ENCODE assay signal across 31 mouse cellular contexts in genomic region chr8:107478728-107479127, GRCm38 (mm10). TPM values are rescaled to one million over a fixed set of nuclear protein-coding genes. Genes with fewer than 3 reads are reported as not detected.
A peak's percentile ranks its signal among the peaks of the same experiment; 100 is the strongest.
DNase-seq lines count a peak whose midpoint lies in the region; ATAC-seq lines count a peak whose summit lies in the region.
"Had no signal": no experiment of that assay in that cellular context is flagged by ENCODE, and none has a peak within 500 bp of the region (broad histone marks: within the 10 kb centered on the region; RNA-seq: fewer than 3 reads in every experiment).

No protein-coding gene starts in this region.

- no peak overlapping the region for H3K4me3 ChIP-seq in limb, embryonic 10.5 days
- no peak overlapping the region for H3K4me3 ChIP-seq in limb, embryonic 15.5 days
- H3K4me3 ChIP-seq: forebrain, embryonic 10.5 days; forebrain, embryonic 15.5 days; liver, embryonic 13.5 days; midbrain, embryonic 10.5 days; midbrain, embryonic 15.5 days; neural tube, embryonic 15.5 days had no signal

- no peaks in the 10 kb centered on the region for H3K27me3 ChIP-seq in limb, embryonic 10.5 days (ENCODE audit: low read depth, poor library complexity, severe bottlenecking)
- no peaks in the 10 kb centered on the region for H3K27me3 ChIP-seq in limb, embryonic 15.5 days
- H3K27me3 ChIP-seq: forebrain, embryonic 15.5 days; liver, embryonic 13.5 days; midbrain, embryonic 15.5 days; neural tube, embryonic 15.5 days had no signal

- H3K9ac ChIP-seq in limb, embryonic 15.5 days: no peak overlapping the region
- H3K9ac ChIP-seq: forebrain, embryonic 15.5 days; hindbrain, embryonic 14.5 days; liver, embryonic 13.5 days; midbrain, embryonic 15.5 days; neural tube, embryonic 15.5 days had no signal

- DNase-seq in NIH3T3 (ENCODE audit: low read depth) (peak; percentile 47), adipocyte (ENCODE audit: low spot score) (peak; percentile 70)
- DNase-seq in limb, embryonic 10.5 days (ENCODE audit: low spot score): no peak
- no peak for DNase-seq in layer of hippocampus, postnatal 25 days (ENCODE audit: extremely low spot score in 1 of 2, low spot score in 1 of 2)
- DNase-seq: adrenal gland, postnatal 10 days; cerebellum, adult 11-12 months; cerebellum, adult 9-11 months; gastrocnemius, postnatal 25 days; heart, adult 18-20 months; heart, postnatal 36 days; kidney, adult 9 months; kidney, postnatal 10 days; layer of hippocampus, adult 9-11 months; liver, embryonic 13.5 days; lung, adult 18-20 months; lung, postnatal 4 days; retina, postnatal 1 day; thymus, adult 2 months; thymus, postnatal 36 days had no signal

- 90% methylated on average over 6 of the region's 6 CpGs for WGBS in limb, embryonic 10.5 days
- WGBS in limb, embryonic 15.5 days: 59% methylated on average over 6 of the region's 6 CpGs

- ATAC-seq in limb, embryonic 15.5 days (ENCODE audit: insufficient number of reproducible peaks, low FRiP score, low TSS enrichment, low read depth): no peak
- no peak for ATAC-seq in megakaryocyte-erythroid progenitor cell, adult 5-6 weeks (replicated peaks; ENCODE audit: low FRiP score, low TSS enrichment, poor library complexity, severe bottlenecking)
- ATAC-seq: activated CD4-positive, CD25-positive, alpha-beta regulatory T cell, adult 4 months; forebrain, embryonic 15.5 days; intestine, postnatal 0 days; lung, postnatal 0 days; midbrain, embryonic 15.5 days had no signal

- H3K4me2 ChIP-seq in limb, embryonic 15.5 days: no peak overlapping the region
- H3K4me2 ChIP-seq: forebrain, embryonic 15.5 days; heart, embryonic 11.5 days; hindbrain, embryonic 14.5 days; liver, embryonic 13.5 days; midbrain, embryonic 15.5 days; neural tube, embryonic 15.5 days had no signal

- H3K27ac ChIP-seq in limb, embryonic 10.5 days: peak overlapping the region; percentile 56; the same call in 1 of the 2 replicates
- peak overlapping the region; percentile 73 for H3K27ac ChIP-seq in limb, embryonic 15.5 days
- H3K27ac ChIP-seq: forebrain, embryonic 10.5 days; forebrain, embryonic 15.5 days; hindbrain, embryonic 14.5 days; liver, embryonic 13.5 days; midbrain, embryonic 10.5 days; midbrain, embryonic 15.5 days; neural tube, embryonic 15.5 days had no signal

- no peaks in the 10 kb centered on the region for H3K9me3 ChIP-seq in limb, embryonic 10.5 days (replicated peaks)
- no peaks in the 10 kb centered on the region for H3K9me3 ChIP-seq in limb, embryonic 15.5 days
- H3K9me3 ChIP-seq: forebrain, embryonic 10.5 days; forebrain, embryonic 15.5 days; liver, embryonic 13.5 days; midbrain, embryonic 10.5 days; midbrain, embryonic 15.5 days; neural tube, embryonic 15.5 days had no signal

- 0 out of 2 replicates have a peak, but pooled peaks cover under 1% of the 10 kb centered on the region for H3K4me1 ChIP-seq in limb, embryonic 10.5 days
- H3K4me1 ChIP-seq in limb, embryonic 15.5 days: peaks cover 6% of the 10 kb centered on the region; the same call in 1 of the 2 replicates
- H3K4me1 ChIP-seq: forebrain, embryonic 10.5 days; liver, embryonic 13.5 days; midbrain, embryonic 10.5 days; midbrain, embryonic 15.5 days had no signal

- peaks cover 35% of the 10 kb centered on the region for H3K36me3 ChIP-seq in limb, embryonic 10.5 days
- H3K36me3 ChIP-seq in limb, embryonic 15.5 days: 0 out of 2 replicates have a peak, but pooled peaks cover 5% of the 10 kb centered on the region

RNA-seq across cellular contexts. Expression of gene Wwp2, which starts 42.6 kb away (rescaled TPM):
- polyA plus RNA-seq in limb, embryonic 10.5 days (2016; fragmentation: Nextera tagmentation; extraction: Ambion mirVana): 55.9 and 116 TPM in 2 replicates
- 114 and 119 TPM in 2 replicates for polyA plus RNA-seq in limb, embryonic 15.5 days (2015; fragmentation: Nextera tagmentation; extraction: Ambion mirVana)
- total RNA-seq in layer of hippocampus, postnatal 25 days (2021): 10 to 100 TPM; 36.3 to 37.0 TPM
- total RNA-seq in megakaryocyte-erythroid progenitor cell, adult 5-6 weeks (2014; fragmentation: Nextera tagmentation): 39.4 and 53.2 TPM in 2 replicates
- 33.3 and 57.3 TPM in 2 replicates for total RNA-seq in megakaryocyte-erythroid progenitor cell, adult 5-6 weeks (2017)

RNA-seq across cellular contexts. Expression of gene Nob1, which starts 53.9 kb away (rescaled TPM):
- 110 and 113 TPM in 2 replicates for polyA plus RNA-seq in limb, embryonic 10.5 days (2016; fragmentation: Nextera tagmentation; extraction: Ambion mirVana)
- polyA plus RNA-seq in limb, embryonic 15.5 days (2015; fragmentation: Nextera tagmentation; extraction: Ambion mirVana): 78.5 and 84.8 TPM in 2 replicates
- 10 to 100 TPM; 40.4 to 40.7 TPM for total RNA-seq in layer of hippocampus, postnatal 25 days (2021)
- total RNA-seq in megakaryocyte-erythroid progenitor cell, adult 5-6 weeks (2014; fragmentation: Nextera tagmentation): 78.1 and 79.8 TPM in 2 replicates
- total RNA-seq in megakaryocyte-erythroid progenitor cell, adult 5-6 weeks (2017): 46.1 and 50.2 TPM in 2 replicates

Comparison
In these comparisons a context has a peak if more than half of its experiments do, and no peak if none do; other contexts are left out.
1. DNase-seq: peak in NIH3T3 (single experiment) and adipocyte (single experiment); none in limb, embryonic 10.5 days (single experiment) and layer of hippocampus, postnatal 25 days (0 of 2).